Mouse (Mus musculus): Measurements from ENCODE around the gene Cyp27a1. TPM values are rescaled to one million over a fixed set of nuclear protein-coding genes. Genes with fewer than 3 reads are reported as not detected.

Cyp27a1 gene
- total RNA-seq, 1 experiment from 2014 or later: 27.2 TPM

DNA sequence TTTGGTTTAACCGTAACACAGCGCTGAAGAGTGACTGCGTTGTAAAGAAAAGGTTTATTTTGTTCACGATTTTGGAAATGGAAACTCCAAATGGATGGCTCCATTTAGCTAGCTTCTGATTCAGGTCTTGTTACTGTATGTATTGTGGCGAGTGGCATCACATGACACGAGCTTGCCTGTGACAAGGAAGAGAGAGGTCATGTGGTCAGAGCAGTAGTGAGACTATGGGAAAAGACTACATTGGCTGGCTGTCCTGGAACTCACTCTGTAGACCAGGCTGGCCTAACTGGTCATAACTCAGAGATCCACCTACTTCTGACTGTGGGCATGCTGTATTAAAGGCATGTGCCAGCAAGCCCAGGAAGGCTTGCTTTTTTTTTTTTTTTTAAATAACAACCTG, 2.5 kb downstream of the Cyp27a1 start:
- no peak for DNase-seq

DNA sequence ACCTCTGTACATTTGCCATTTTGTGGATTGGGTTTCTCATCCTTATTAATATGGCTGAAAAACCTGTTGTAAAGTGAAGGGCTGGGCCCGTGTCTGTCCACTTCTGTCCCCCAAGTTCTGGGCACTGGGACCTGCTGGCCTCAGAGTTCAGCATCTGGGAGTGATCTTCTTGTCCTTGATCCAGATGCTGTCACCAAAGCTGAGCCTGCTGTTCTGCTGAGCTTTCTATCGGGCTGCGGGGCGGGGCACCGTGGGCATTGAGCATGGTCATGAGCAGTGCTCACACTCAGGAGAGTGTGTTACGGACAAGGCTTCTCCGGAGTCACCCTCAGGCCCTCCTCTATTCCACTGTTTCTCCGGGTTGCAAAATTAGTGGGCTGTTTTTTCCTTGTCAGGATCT, 4.7 kb downstream of the Cyp27a1 start:
- DNase-seq: no peak

DNA sequence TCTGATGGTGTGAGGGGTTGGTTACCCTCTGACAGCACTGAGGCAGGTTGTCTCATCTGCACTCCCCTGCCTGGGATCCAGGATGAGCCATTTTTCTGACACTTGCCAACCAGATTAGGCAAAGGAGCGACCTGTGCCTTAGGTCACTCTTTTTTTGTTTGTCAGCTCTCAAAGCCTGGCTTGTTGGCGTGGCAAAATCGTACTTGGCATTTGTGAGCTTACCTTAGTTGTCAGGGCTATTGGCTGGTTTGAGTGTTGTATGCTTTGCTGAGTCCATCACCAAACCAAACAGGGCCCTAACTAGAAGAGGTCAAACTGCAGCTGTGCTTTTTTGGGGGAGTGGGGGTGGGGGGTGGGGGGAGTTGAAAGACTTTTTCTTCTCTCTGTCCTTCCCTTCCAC, 5.9 kb downstream of the Cyp27a1 start:
- no peak for DNase-seq

DNA sequence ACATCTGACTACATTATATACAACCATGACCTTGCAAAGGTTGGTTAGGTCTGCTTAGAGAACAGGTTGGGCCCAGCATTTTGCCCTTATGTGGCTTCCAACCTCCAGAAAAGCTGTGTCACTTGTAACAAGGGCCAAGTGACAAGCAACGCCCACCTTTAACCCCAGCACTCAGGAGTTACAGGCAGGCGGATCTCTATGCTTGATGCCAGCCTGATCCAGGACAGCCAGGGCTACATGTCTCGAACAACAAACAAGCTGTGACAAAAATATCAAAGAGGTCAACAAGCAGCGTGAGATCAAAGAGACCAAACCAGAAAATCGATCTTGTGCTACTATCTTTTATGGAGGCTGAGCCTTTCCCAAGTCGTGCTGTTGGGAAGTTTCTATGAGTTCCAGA, 8.3 kb downstream of the Cyp27a1 start:
- no peak for DNase-seq

GRCm38 (mm10) chr1:74723748-74724147, 10.4 kb downstream of the Cyp27a1 start:
- DNase-seq: peak; percentile 19

GRCm38 (mm10) chr1:74726114-74726513, 12.7 kb downstream of the Cyp27a1 start:
- DNase-seq: no peak

DNA sequence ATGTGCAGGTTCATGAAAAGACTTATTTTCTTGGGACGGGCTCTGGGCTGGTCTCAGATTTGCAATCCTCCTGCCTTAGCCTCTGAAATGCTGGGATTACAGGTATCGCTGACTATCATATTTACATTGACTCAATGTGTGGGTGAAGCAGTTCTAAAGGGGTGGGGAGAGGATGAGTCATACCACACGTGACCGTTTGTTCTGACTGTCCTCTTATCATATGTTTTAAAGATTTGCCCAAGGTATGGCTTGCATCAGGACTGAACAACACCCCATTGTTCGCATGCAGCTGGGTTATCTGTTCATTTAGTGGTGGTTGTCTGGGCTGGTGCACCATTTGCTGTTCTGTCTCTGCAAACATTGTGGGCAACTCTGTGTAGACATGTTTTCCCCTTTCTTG, 13.3 kb downstream of the Cyp27a1 start:
- DNase-seq: no peak

- DNase-seq: no peak
These were observed 15.1 kb downstream of the Cyp27a1 start for GRCm38 (mm10) chr1:74728446-74728845.

DNA sequence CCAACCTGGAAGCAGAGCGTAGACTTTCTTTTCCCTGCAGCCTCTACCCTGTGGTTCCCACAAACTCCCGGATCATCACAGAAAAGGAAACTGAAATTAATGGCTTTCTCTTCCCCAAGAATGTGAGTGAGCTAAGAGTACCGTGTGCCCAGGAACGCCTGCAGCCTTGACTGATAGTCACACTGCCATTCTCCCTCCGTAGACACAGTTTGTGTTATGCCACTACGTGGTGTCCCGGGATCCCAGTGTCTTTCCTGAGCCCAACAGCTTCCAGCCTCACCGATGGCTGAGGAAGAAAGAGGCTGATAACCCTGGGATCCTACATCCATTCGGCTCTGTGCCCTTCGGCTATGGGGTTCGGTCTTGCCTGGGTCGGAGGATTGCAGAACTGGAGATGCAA, 23.6 kb downstream of the Cyp27a1 start:
- DNase-seq: no peak

- DNase-seq: no peak
These were observed 24.1 kb downstream of the Cyp27a1 start for GRCm38 (mm10) chr1:74737500-74737899.

- DNase-seq: no peak
These were observed 27.5 kb downstream of the Cyp27a1 start for GRCm38 (mm10) chr1:74740846-74741245.

GRCm38 (mm10) chr1:74747335-74747734, 34.0 kb downstream of the Cyp27a1 start:
- no peak for DNase-seq

GRCm38 (mm10) chr1:74748643-74749271, 35.4 kb downstream of the Cyp27a1 start, which contains the start of gene Prkag3:
TSS of gene Prkag3 (minus strand) at chr1:74749221.
- peak; percentile 86 for DNase-seq

- peak; percentile 73 for DNase-seq
These were observed 35.9 kb downstream of the Cyp27a1 start for GRCm38 (mm10) chr1:74749301-74749700.

- no peak for DNase-seq
These were observed 37.3 kb downstream of the Cyp27a1 start for GRCm38 (mm10) chr1:74750683-74751082.

DNA sequence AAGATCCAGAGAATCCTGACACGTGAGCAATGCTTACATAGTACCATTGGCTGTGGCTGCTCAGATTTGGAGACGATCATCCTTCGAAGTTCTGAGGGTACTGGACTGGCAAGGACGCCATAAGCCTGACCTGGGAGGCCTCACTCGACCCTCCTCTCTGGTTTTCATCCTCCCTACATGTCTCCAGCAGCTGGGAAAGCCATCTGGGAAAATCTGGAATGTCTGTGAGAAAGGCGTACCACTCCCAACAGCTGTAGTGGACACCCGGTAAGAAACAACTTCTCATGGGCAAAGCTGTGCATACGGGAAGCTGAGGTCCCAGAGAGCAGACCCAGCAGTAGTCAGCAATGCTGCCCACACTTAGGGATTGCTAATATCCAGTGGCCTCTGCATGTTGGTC, 38.8 kb downstream of the Cyp27a1 start:
- no peak for DNase-seq

DNA sequence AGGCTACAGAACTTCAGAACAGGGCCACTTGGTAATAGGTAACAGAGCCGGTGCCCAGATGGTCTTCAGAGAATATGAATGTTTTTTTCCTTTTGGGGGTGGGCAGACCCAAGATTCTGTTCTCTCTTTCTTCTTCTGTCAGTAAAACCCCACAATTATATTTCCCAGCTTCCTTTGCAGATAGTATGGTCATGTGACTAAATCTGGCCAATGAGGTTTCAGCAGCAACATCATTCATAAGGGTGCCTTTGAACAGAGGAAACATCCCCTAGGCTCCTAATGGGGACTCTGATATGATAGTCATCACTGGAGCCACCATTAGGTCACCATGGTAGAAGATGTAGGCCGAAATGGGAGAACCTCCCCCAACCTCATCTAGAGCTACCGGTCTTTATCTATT, 39.5 kb downstream of the Cyp27a1 start:
- no peak for DNase-seq

DNA sequence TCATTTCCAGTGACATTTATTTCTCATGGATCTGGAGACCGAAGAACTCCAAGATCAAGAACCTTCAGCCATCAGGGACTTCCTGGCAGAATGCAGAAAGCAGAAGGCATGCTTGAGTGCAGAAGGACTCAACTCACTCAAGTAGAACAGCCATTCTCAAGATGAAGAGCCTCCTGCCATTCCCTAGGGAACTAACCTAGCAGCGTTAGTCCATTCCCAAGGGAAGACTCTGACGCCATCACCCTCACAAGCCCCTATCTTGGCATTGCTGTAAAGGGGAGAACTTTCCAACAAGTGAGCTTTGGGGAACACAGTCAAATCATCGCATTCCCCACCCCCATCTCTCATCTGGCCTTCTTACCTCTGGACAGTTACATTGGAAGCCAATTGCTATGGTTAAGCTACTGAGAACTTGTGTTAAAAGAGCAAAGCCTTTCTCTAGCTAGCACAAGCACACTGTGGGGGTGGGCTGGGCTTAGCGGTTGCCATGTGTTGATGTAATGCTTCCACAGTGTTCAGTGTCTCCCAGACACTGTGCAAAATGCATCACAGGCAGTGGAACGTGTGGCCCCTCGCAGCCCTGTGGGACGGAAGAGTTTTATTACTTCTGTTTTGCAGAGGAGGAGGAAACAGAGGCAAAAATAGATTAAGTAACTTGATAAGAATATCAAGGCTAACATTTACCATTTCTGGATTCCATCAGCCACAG, 40.0 kb downstream of the Cyp27a1 start:
- no peak for DNase-seq

- DNase-seq: no peak
These were observed 40.9 kb downstream of the Cyp27a1 start for GRCm38 (mm10) chr1:74754175-74754785.

DNA sequence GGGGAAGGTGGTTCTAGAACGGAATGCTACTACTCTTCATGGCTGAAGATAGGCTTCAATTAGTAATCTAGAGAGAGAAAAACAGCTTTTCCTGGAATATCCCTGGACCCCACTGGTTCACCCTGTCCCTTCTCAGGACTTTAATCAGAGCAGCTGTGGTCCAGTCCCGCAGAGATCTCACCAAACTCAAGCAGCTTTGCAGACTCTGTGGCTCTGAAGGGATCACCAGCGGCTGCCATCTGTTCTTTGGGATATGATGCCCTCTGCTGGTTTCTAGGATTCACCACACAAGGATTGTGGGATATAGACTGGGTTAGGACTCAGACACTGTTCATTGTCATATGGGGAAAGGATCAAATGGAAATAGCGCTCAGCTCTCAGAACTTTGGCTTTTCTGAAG, 46.4 kb downstream of the Cyp27a1 start:
- DNase-seq: peak; percentile 64

GRCm38 (mm10) chr1:74763081-74763480, 49.7 kb downstream of the Cyp27a1 start:
- peak; percentile 84 for DNase-seq

DNA sequence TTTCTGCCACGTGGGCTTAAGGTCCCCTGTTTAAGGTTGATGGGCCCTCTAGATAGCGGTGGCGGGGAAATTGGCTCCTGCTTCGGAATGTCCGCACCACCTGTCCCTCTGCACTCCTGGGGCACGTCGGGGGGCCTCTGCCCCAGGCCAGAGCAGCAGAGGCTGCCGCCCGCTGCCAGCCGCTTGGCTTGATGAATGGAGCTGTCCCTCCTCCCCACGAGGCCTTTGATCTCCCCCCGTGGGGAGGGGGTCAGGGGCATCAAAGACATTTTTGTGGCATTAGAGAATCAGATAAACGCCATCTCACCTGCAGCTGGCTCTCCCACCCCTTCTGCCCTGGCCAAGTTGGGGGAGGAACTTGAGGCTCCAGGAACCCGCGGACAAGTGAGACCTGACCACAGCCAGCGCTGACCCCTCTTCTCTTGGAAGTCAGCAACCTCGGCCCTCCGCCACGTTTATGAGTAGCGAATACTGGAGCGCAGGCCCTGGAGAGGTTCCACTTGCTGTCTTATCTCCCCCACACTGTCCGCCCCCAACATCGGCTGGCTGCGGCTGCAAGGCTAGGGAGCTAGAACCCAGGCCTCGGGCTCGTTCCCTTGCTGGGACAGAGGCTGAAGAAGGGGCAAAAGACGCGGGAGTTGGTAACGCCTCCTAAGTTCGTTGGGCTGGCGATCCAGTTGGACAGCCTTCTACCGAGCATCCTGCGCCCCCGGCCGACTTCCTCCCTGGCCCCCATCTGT, 57.5 kb downstream of the Cyp27a1 start:
- no peak for DNase-seq

- DNase-seq: no peak
These were observed 58.1 kb downstream of the Cyp27a1 start for GRCm38 (mm10) chr1:74771467-74771844.

- DNase-seq: no peak
These were observed 58.3 kb downstream of the Cyp27a1 start, which contains the start of gene Wnt6 for GRCm38 (mm10) chr1:74771845-74771930. TSS of gene Wnt6 (plus strand) at chr1:74771892.

Measured in adrenal gland, postnatal 14 days (tissue).